Mouse (Mus musculus): Measurements from ENCODE around the gene Actn1. TPM values are rescaled to one million over a fixed set of nuclear protein-coding genes. Genes with fewer than 3 reads are reported as not detected.

Actn1 gene
- polyA plus RNA-seq, 1 experiment from 2014 or later: 7.9 TPM

GRCm38 (mm10) chr12:80127191-80127762 is 132.9 kb downstream of the Actn1 start:
- Histone ChIP-seq H3K9me3 (ENCODE audit: control insufficient read depth, low read length) (no peaks in the 10 kb centered on the region), H3K27ac (replicated peaks; ENCODE audit: low read depth, low read length) (no peak overlapping the region), H3K4me2 (ENCODE audit: low read length) (no peak overlapping the region), H3K4me1 (ENCODE audit: control insufficient read depth, insufficient read depth, low read length) (peaks cover 28% of the 10 kb centered on the region), H3K36me3 (ENCODE audit: control insufficient read depth, insufficient read depth, low read length) (no peaks in the 10 kb centered on the region), H3K9ac (replicated peaks; ENCODE audit: low read length) (no peak overlapping the region), H3K4me3 (replicated peaks; ENCODE audit: low read depth, low read length) (no peak overlapping the region), H3K27me3 (ENCODE audit: control insufficient read depth, insufficient read depth, low read length) (no peaks in the 10 kb centered on the region)
- no peak for DNase-seq
- WGBS: 81% methylated on average over 5 of the region's 5 CpGs
- ATAC-seq (ENCODE audit: low FRiP score, low TSS enrichment): no peak

- ATAC-seq (ENCODE audit: low FRiP score, low TSS enrichment): no peak
- H3K36me3 ChIP-seq (ENCODE audit: control insufficient read depth, insufficient read depth, low read length): no peaks in the 10 kb centered on the region
- 94% methylated on average over 5 of the region's 5 CpGs for WGBS
- H3K4me2 ChIP-seq (ENCODE audit: low read length): no peak overlapping the region
- H3K27ac ChIP-seq (replicated peaks; ENCODE audit: low read depth, low read length): no peak overlapping the region
- H3K4me3 ChIP-seq (replicated peaks; ENCODE audit: low read depth, low read length): no peak overlapping the region
- no peak for DNase-seq
- H3K9me3 ChIP-seq (ENCODE audit: control insufficient read depth, low read length): no peaks in the 10 kb centered on the region
- H3K27me3 ChIP-seq (ENCODE audit: control insufficient read depth, insufficient read depth, low read length): no peaks in the 10 kb centered on the region
- peaks cover 11% of the 10 kb centered on the region for H3K4me1 ChIP-seq (ENCODE audit: control insufficient read depth, insufficient read depth, low read length)
- H3K9ac ChIP-seq (replicated peaks; ENCODE audit: low read length): no peak overlapping the region
These were observed 134.9 kb downstream of the Actn1 start for GRCm38 (mm10) chr12:80125316-80125715.

GRCm38 (mm10) chr12:80124756-80125155 is 135.4 kb downstream of the Actn1 start:
- no peak for ATAC-seq (ENCODE audit: low FRiP score, low TSS enrichment)

GRCm38 (mm10) chr12:80124211-80124610 is 136.0 kb downstream of the Actn1 start:
- Histone ChIP-seq H3K27ac (replicated peaks; ENCODE audit: low read depth, low read length) (no peak overlapping the region), H3K4me1 (ENCODE audit: control insufficient read depth, insufficient read depth, low read length) (0 out of 2 replicates have a peak, but pooled peaks cover 5% of the 10 kb centered on the region), H3K36me3 (ENCODE audit: control insufficient read depth, insufficient read depth, low read length) (no peaks in the 10 kb centered on the region), H3K4me3 (replicated peaks; ENCODE audit: low read depth, low read length) (no peak overlapping the region), H3K4me2 (ENCODE audit: low read length) (no peak overlapping the region), H3K27me3 (ENCODE audit: control insufficient read depth, insufficient read depth, low read length) (no peaks in the 10 kb centered on the region), H3K9me3 (ENCODE audit: control insufficient read depth, low read length) (no peaks in the 10 kb centered on the region), H3K9ac (replicated peaks; ENCODE audit: low read length) (no peak overlapping the region)
- ATAC-seq (ENCODE audit: low FRiP score, low TSS enrichment): no peak
- DNase-seq: no peak
- WGBS: 82% methylated on average over 3 of the region's 3 CpGs

More at GRCm38 (mm10) chr12:80124756-80125155, 135.4 kb downstream of the Actn1 start:
- Histone ChIP-seq H3K9me3 (ENCODE audit: control insufficient read depth, low read length) (no peaks in the 10 kb centered on the region), H3K27me3 (ENCODE audit: control insufficient read depth, insufficient read depth, low read length) (no peaks in the 10 kb centered on the region), H3K27ac (replicated peaks; ENCODE audit: low read depth, low read length) (no peak overlapping the region), H3K4me2 (ENCODE audit: low read length) (no peak overlapping the region), H3K36me3 (ENCODE audit: control insufficient read depth, insufficient read depth, low read length) (no peaks in the 10 kb centered on the region), H3K4me1 (ENCODE audit: control insufficient read depth, insufficient read depth, low read length) (peaks cover 5% of the 10 kb centered on the region; the same call in 1 of the 2 replicates), H3K4me3 (replicated peaks; ENCODE audit: low read depth, low read length) (no peak overlapping the region), H3K9ac (replicated peaks; ENCODE audit: low read length) (no peak overlapping the region)
- DNase-seq: no peak
- 82% methylated on average over 3 of the region's 3 CpGs for WGBS

- WGBS: 70% methylated on average over 4 of the region's 4 CpGs
- Histone ChIP-seq H3K27ac (replicated peaks; ENCODE audit: low read depth, low read length) (no peak overlapping the region; the same call in 1 of the 2 replicates), H3K36me3 (ENCODE audit: control insufficient read depth, insufficient read depth, low read length) (no peaks in the 10 kb centered on the region), H3K4me2 (ENCODE audit: low read length) (no peak overlapping the region), H3K9me3 (ENCODE audit: control insufficient read depth, low read length) (no peaks in the 10 kb centered on the region), H3K27me3 (ENCODE audit: control insufficient read depth, insufficient read depth, low read length) (no peaks in the 10 kb centered on the region), H3K9ac (replicated peaks; ENCODE audit: low read length) (no peak overlapping the region), H3K4me1 (ENCODE audit: control insufficient read depth, insufficient read depth, low read length) (0 out of 2 replicates have a peak, but pooled peaks cover 5% of the 10 kb centered on the region), H3K4me3 (replicated peaks; ENCODE audit: low read depth, low read length) (no peak overlapping the region)
- ATAC-seq (ENCODE audit: low FRiP score, low TSS enrichment) (peak; percentile 53; the same call in 1 of the 2 replicates), DNase-seq (peak; percentile 40)
These were observed 136.9 kb downstream of the Actn1 start for GRCm38 (mm10) chr12:80123227-80123803.

GRCm38 (mm10) chr12:80121438-80121837 is 138.7 kb downstream of the Actn1 start:
- H3K4me2 ChIP-seq (ENCODE audit: low read length): no peak overlapping the region
- H3K36me3 ChIP-seq (ENCODE audit: control insufficient read depth, insufficient read depth, low read length): no peaks in the 10 kb centered on the region
- no peak overlapping the region for H3K9ac ChIP-seq (replicated peaks; ENCODE audit: low read length)
- 83% methylated on average over 1 of the region's 1 CpGs for WGBS
- DNase-seq: no peak
- H3K27me3 ChIP-seq (ENCODE audit: control insufficient read depth, insufficient read depth, low read length): no peaks in the 10 kb centered on the region
- H3K4me1 ChIP-seq (ENCODE audit: control insufficient read depth, insufficient read depth, low read length): 0 out of 2 replicates have a peak, but pooled peaks cover 5% of the 10 kb centered on the region
- no peaks in the 10 kb centered on the region for H3K9me3 ChIP-seq (ENCODE audit: control insufficient read depth, low read length)
- H3K27ac ChIP-seq (replicated peaks; ENCODE audit: low read depth, low read length): no peak overlapping the region
- ATAC-seq (ENCODE audit: low FRiP score, low TSS enrichment): no peak
- H3K4me3 ChIP-seq (replicated peaks; ENCODE audit: low read depth, low read length): no peak overlapping the region

- peaks cover 18% of the 10 kb centered on the region for H3K4me1 ChIP-seq (ENCODE audit: control insufficient read depth, insufficient read depth, low read length)
- no peak overlapping the region for H3K4me3 ChIP-seq (replicated peaks; ENCODE audit: low read depth, low read length)
- peaks cover 9% of the 10 kb centered on the region; the same call in 1 of the 2 replicates for H3K27me3 ChIP-seq (ENCODE audit: control insufficient read depth, insufficient read depth, low read length)
- WGBS: 91% methylated on average over 1 of the region's 1 CpGs
- DNase-seq (no peak), ATAC-seq (ENCODE audit: low FRiP score, low TSS enrichment) (no peak)
- H3K9ac ChIP-seq (replicated peaks; ENCODE audit: low read length): no peak overlapping the region
- H3K4me2 ChIP-seq (ENCODE audit: low read length): no peak overlapping the region
- no peaks in the 10 kb centered on the region for H3K36me3 ChIP-seq (ENCODE audit: control insufficient read depth, insufficient read depth, low read length)
- H3K27ac ChIP-seq (replicated peaks; ENCODE audit: low read depth, low read length): no peak overlapping the region
- H3K9me3 ChIP-seq (ENCODE audit: control insufficient read depth, low read length): no peaks in the 10 kb centered on the region
These were observed 141.6 kb downstream of the Actn1 start for GRCm38 (mm10) chr12:80118588-80118987.

All from midbrain, embryonic 14.5 days (tissue).